Mouse (Mus musculus): ENCODE measurements around the gene Plekha1.

- no peak for TF ChIP-seq CTCF (IDR thresholded peaks at IDR 0.05; ENCODE audit: low read depth, low read length)
- TF ChIP-seq TAL1 (conservative IDR thresholded peaks at IDR 0.05; ENCODE audit: low read depth, low read length): no peak
- no peak for TF ChIP-seq POLR2AphosphoS5 (IDR thresholded peaks at IDR 0.05; ENCODE audit: insufficient replicate concordance, low read depth, low read length)
- no peak for TF ChIP-seq GATA2 (IDR thresholded peaks at IDR 0.05; ENCODE audit: borderline replicate concordance, low read depth, low read length)
Measured at GRCm38 (mm10) chr7:130892973-130893372, 27.4 kb downstream of the Plekha1 start.
